In genomic region chr16:70952937-70953336, GRCm38 (mm10) we compare ENCODE assay signal across 28 mouse cellular contexts.
"Had no signal": no experiment of that assay in that cellular context is flagged by ENCODE, and none has a peak within 500 bp of the region (broad histone marks: within the 10 kb centered on the region; RNA-seq: fewer than 3 reads in every experiment).

No protein-coding gene starts in this region.

- H3K9me3 ChIP-seq: embryonic facial prominence, embryonic 10.5 days; embryonic facial prominence, embryonic 12.5 days; embryonic facial prominence, embryonic 13.5 days; embryonic facial prominence, embryonic 15.5 days; forebrain, embryonic 10.5 days; forebrain, embryonic 12.5 days; forebrain, embryonic 13.5 days; forebrain, embryonic 15.5 days had no signal

- H3K9ac ChIP-seq: embryonic facial prominence, embryonic 12.5 days; embryonic facial prominence, embryonic 13.5 days; embryonic facial prominence, embryonic 15.5 days; forebrain, embryonic 12.5 days; forebrain, embryonic 13.5 days; forebrain, embryonic 15.5 days; forebrain, postnatal 0 days had no signal

- ATAC-seq: forebrain, embryonic 14.5 days; forebrain, embryonic 15.5 days; forebrain, embryonic 16.5 days; forebrain, postnatal 0 days had no signal

- H3K27me3 ChIP-seq: embryonic facial prominence, embryonic 12.5 days; embryonic facial prominence, embryonic 13.5 days; embryonic facial prominence, embryonic 15.5 days; forebrain, embryonic 12.5 days; forebrain, embryonic 13.5 days; forebrain, embryonic 15.5 days had no signal

- H3K36me3 ChIP-seq: embryonic facial prominence, embryonic 10.5 days; embryonic facial prominence, embryonic 12.5 days; embryonic facial prominence, embryonic 13.5 days; embryonic facial prominence, embryonic 15.5 days; forebrain, embryonic 10.5 days; forebrain, embryonic 12.5 days; forebrain, embryonic 15.5 days had no signal

- H3K4me3 ChIP-seq: embryonic facial prominence, embryonic 10.5 days; embryonic facial prominence, embryonic 12.5 days; embryonic facial prominence, embryonic 13.5 days; embryonic facial prominence, embryonic 15.5 days; erythroblast, embryonic 14.5 days; forebrain, embryonic 10.5 days; forebrain, embryonic 12.5 days; forebrain, embryonic 13.5 days; forebrain, embryonic 15.5 days; gastrocnemius, adult 2 months; heart, adult 2 months had no signal

- H3K27ac ChIP-seq: embryonic facial prominence, embryonic 10.5 days; embryonic facial prominence, embryonic 12.5 days; embryonic facial prominence, embryonic 13.5 days; embryonic facial prominence, embryonic 15.5 days; forebrain, embryonic 10.5 days; forebrain, embryonic 12.5 days; forebrain, embryonic 13.5 days; forebrain, embryonic 15.5 days; gastrocnemius, adult 2 months; heart, adult 2 months had no signal

- H3K4me2 ChIP-seq: embryonic facial prominence, embryonic 12.5 days; embryonic facial prominence, embryonic 13.5 days; embryonic facial prominence, embryonic 15.5 days; forebrain, embryonic 12.5 days; forebrain, embryonic 13.5 days; forebrain, embryonic 15.5 days had no signal

- H3K4me1 ChIP-seq: embryonic facial prominence, embryonic 10.5 days; embryonic facial prominence, embryonic 12.5 days; embryonic facial prominence, embryonic 13.5 days; embryonic facial prominence, embryonic 15.5 days; forebrain, embryonic 10.5 days; forebrain, embryonic 12.5 days; forebrain, embryonic 13.5 days; forebrain, embryonic 15.5 days had no signal

- DNase-seq: cerebellum, adult 2 months; cerebellum, adult 8-10 months; cerebellum, adult 9-10 months; cerebellum, adult 9-11 months; cerebellum, postnatal 10 days; cerebellum, postnatal 14 days; cerebellum, postnatal 25 days; cerebellum, postnatal 36 days; embryo, embryonic 11 days; forebrain, postnatal 0 days; gastrocnemius, adult 2 months; gastrocnemius, postnatal 10 days; gastrocnemius, postnatal 14 days; gastrocnemius, postnatal 25 days; gastrocnemius, postnatal 36 days; heart, adult 18-20 months; heart, adult 2 months had no signal
